Mouse (Mus musculus) MEL (cell line): ENCODE results near the gene Ndrg3. TPM values are rescaled to one million over a fixed set of nuclear protein-coding genes. Genes with fewer than 3 reads are reported as not detected.

Experiments used
- DNase-seq: peaks from one replicate; pipeline ENCODE4 v3.0.0; 2011; ENCODE audit warnings: low read depth, low spot score
- H3K27ac ChIP-seq: 2 replicates; pipeline ENCODE4 v1.5.1; 2012; ENCODE audit warnings: low read depth, mild to moderate bottlenecking, control low read depth, low read length, moderate library complexity; ENCODE audit not compliant: control insufficient read depth
- H3K27me3 ChIP-seq, 2 experiments: fragments of 150-350 bp in 1 of 2; sonication (generic) in 1 of 2; 2 replicates each; pipeline ENCODE4 v1.6.1; 2012; ENCODE audit warnings: low read length in 2 of 2, mild to moderate bottlenecking in 2 of 2, improper control_type of control experiment in 1 of 2, moderate library complexity in 1 of 2; ENCODE audit not compliant: insufficient read depth in 2 of 2, control insufficient read depth in 1 of 2
- H3K36me3 ChIP-seq, 2 experiments: 2 replicates each; pipeline ENCODE4 v1.6.1; 2012 to 2014; ENCODE audit warnings: low read length in 2 of 2, improper control_type of control experiment in 1 of 2, inconsistent platforms in 1 of 2, mild to moderate bottlenecking in 1 of 2; ENCODE audit not compliant: insufficient read depth in 2 of 2, control insufficient read depth in 1 of 2
- H3K4me1 ChIP-seq, 2 experiments: fragments of 150-350 bp in 1 of 2; sonication (generic) in 1 of 2; 2 replicates each; pipeline ENCODE4 v1.6.1; 2012; ENCODE audit warnings: low read length in 2 of 2, improper control_type of control experiment in 1 of 2, mild to moderate bottlenecking in 1 of 2; ENCODE audit not compliant: insufficient read depth in 2 of 2, control insufficient read depth in 1 of 2
- H3K4me3 ChIP-seq, 2 experiments: fragments of 150-350 bp in 1 of 2; sonication (generic) in 1 of 2; 2 replicates each; pipeline ENCODE4 v1.5.1; 2012; ENCODE audit warnings: low read depth in 2 of 2, low read length in 2 of 2, mild to moderate bottlenecking in 2 of 2, moderate library complexity in 2 of 2, control low read depth in 1 of 2, improper control_type of control experiment in 1 of 2; ENCODE audit not compliant: control insufficient read depth in 1 of 2, insufficient read depth in 1 of 2
- H3K79me2 ChIP-seq: 2 replicates; pipeline ENCODE4 v1.6.1; 2012; ENCODE audit warnings: mild to moderate bottlenecking, low read length, moderate library complexity; ENCODE audit not compliant: control insufficient read depth, poor library complexity, insufficient read depth
- H3K9ac ChIP-seq: 2 replicates; pipeline ENCODE4 v1.6.1; 2012; ENCODE audit warnings: low read depth, mild to moderate bottlenecking, control low read depth, low read length, moderate library complexity; ENCODE audit not compliant: control insufficient read depth, poor library complexity, severe bottlenecking
- H3K9me3 ChIP-seq: fragments of 150-350 bp; sonication (generic); replicated peaks from 2 replicates; pipeline ENCODE4 v1.6.1; 2012; ENCODE audit warnings: mild to moderate bottlenecking, low read length, improper control_type of control experiment, moderate library complexity; ENCODE audit not compliant: insufficient read depth
- BHLHE40 ChIP-seq: IDR thresholded peaks from 2 replicates; pipeline ENCODE4 v1.6.1; 2012; ENCODE audit warnings: low read depth, mild to moderate bottlenecking, inconsistent platforms, low read length, improper control_type of control experiment, borderline replicate concordance
- CHD1 ChIP-seq: IDR thresholded peaks from 2 replicates; pipeline ENCODE4 v1.6.1; 2012; ENCODE audit warnings: low read depth, mild to moderate bottlenecking, inconsistent platforms, low read length, improper control_type of control experiment
- CHD2 ChIP-seq: IDR thresholded peaks from 2 replicates; pipeline ENCODE4 v1.6.1; 2011; ENCODE audit warnings: low read length, improper control_type of control experiment
- EP300 ChIP-seq, 2 experiments: IDR thresholded peaks; 2 replicates each; pipeline ENCODE4 v1.6.1; 2011; ENCODE audit warnings: improper control_type of control experiment in 2 of 2, low read length in 2 of 2, low read depth in 1 of 2, mild to moderate bottlenecking in 1 of 2
- GABPA ChIP-seq: IDR thresholded peaks from 2 replicates; pipeline ENCODE4 v1.6.1; 2012; ENCODE audit warnings: low read depth, mild to moderate bottlenecking, inconsistent platforms, low read length, improper control_type of control experiment, moderate library complexity
- GATA1 ChIP-seq: IDR thresholded peaks from 2 replicates; pipeline ENCODE4 v1.6.1; 2011; ENCODE audit warnings: low read depth, low read length, improper control_type of control experiment
- HCFC1 ChIP-seq: IDR thresholded peaks from 2 replicates; pipeline ENCODE4 v1.6.1; 2012; ENCODE audit warnings: low read depth, mild to moderate bottlenecking, inconsistent platforms, low read length, improper control_type of control experiment, moderate library complexity
- KAT2A ChIP-seq: conservative IDR thresholded peaks from 2 replicates; pipeline ENCODE4 v1.6.1; 2012; ENCODE audit warnings: low read depth, low read length, improper control_type of control experiment, inconsistent platforms
- MAX ChIP-seq: IDR thresholded peaks from 2 replicates; pipeline ENCODE4 v1.6.1; 2011; ENCODE audit warnings: low read length, improper control_type of control experiment
- MYB ChIP-seq: IDR thresholded peaks from 2 replicates; pipeline ENCODE4 v1.6.1; 2011; ENCODE audit warnings: mild to moderate bottlenecking, low read depth, low read length, improper control_type of control experiment
- NELFE ChIP-seq: IDR thresholded peaks from 2 replicates; pipeline ENCODE4 v1.6.1; 2011; ENCODE audit warnings: low read depth, low read length, improper control_type of control experiment
- NRF1 ChIP-seq: IDR thresholded peaks from 2 replicates; pipeline ENCODE4 v1.6.1; 2014; ENCODE audit warnings: low read depth, mild to moderate bottlenecking, inconsistent platforms, low read length, improper control_type of control experiment, moderate library complexity; ENCODE audit not compliant: poor library complexity, insufficient read depth, severe bottlenecking
- POLR2A ChIP-seq, 2 experiments: IDR thresholded peaks; 2 replicates each; pipeline ENCODE4 v1.6.1; 2011 to 2012; ENCODE audit warnings: low read length in 2 of 2, mild to moderate bottlenecking in 2 of 2, control low read depth in 1 of 2, improper control_type of control experiment in 1 of 2, low read depth in 1 of 2, moderate library complexity in 1 of 2; ENCODE audit not compliant: control insufficient read depth in 1 of 2, insufficient read depth in 1 of 2, poor library complexity in 1 of 2
- POLR2AphosphoS2 ChIP-seq: IDR thresholded peaks from 2 replicates; pipeline ENCODE4 v1.6.1; 2011; ENCODE audit warnings: low read length, improper control_type of control experiment
- SIN3A ChIP-seq: IDR thresholded peaks from 2 replicates; pipeline ENCODE4 v1.6.1; 2012; ENCODE audit warnings: low read length, improper control_type of control experiment, inconsistent platforms
- SMC3 ChIP-seq: IDR thresholded peaks from 2 replicates; pipeline ENCODE4 v1.6.1; 2011; ENCODE audit warnings: low read depth, low read length, improper control_type of control experiment
- TAL1 ChIP-seq: IDR thresholded peaks from 2 replicates; pipeline ENCODE4 v1.6.1; 2012; ENCODE audit warnings: mild to moderate bottlenecking, inconsistent platforms, low read length, moderate library complexity, mixed read lengths
- USF1 ChIP-seq: IDR thresholded peaks from 2 replicates; pipeline ENCODE4 v1.6.1; 2014; ENCODE audit warnings: low read depth, mild to moderate bottlenecking, inconsistent platforms, low read length, improper control_type of control experiment, moderate library complexity
- USF2 ChIP-seq, 2 experiments: IDR thresholded peaks; 2 replicates each; pipeline ENCODE4 v1.6.1; 2011 to 2012; ENCODE audit warnings: improper control_type of control experiment in 2 of 2, low read length in 2 of 2, borderline replicate concordance in 1 of 2, inconsistent platforms in 1 of 2, low read depth in 1 of 2, mild to moderate bottlenecking in 1 of 2; ENCODE audit not compliant: insufficient read depth in 1 of 2
- ZC3H11A ChIP-seq: IDR thresholded peaks from 2 replicates; pipeline ENCODE4 v1.6.1; 2012; ENCODE audit warnings: low read depth, mild to moderate bottlenecking, inconsistent platforms, low read length, improper control_type of control experiment
- ZKSCAN1 ChIP-seq: IDR thresholded peaks from 2 replicates; pipeline ENCODE4 v1.6.1; 2012; ENCODE audit warnings: low read depth, mild to moderate bottlenecking, inconsistent platforms, low read length, improper control_type of control experiment, moderate library complexity
- ZMIZ1 ChIP-seq: IDR thresholded peaks from 2 replicates; pipeline ENCODE4 v1.6.1; 2012; ENCODE audit warnings: low read depth, mild to moderate bottlenecking, inconsistent platforms, low read length, improper control_type of control experiment, moderate library complexity
- ZNF384 ChIP-seq: IDR thresholded peaks from 2 replicates; pipeline ENCODE4 v1.6.1; 2012; ENCODE audit warnings: low read depth, mild to moderate bottlenecking, inconsistent platforms, low read length, improper control_type of control experiment
- polyA plus RNA-seq, 2 experiments: library from polyadenylated mRNA; stranded (reverse) in 1 of 2; unstranded in 1 of 2; fragments of >175 nt in 1 of 2; fragments of >200 nt in 1 of 2; gene quantifications; 2 replicates each; pipeline versions ENCODE4 v1.2.1 to v1.2.4; 2012; ENCODE audit warnings: low replicate concordance in 2 of 2, low read depth in 1 of 2; ENCODE audit not compliant: insufficient read length in 2 of 2, insufficient read depth in 1 of 2, missing spikeins in 1 of 2
- total RNA-seq: library from RNA; depleted of rRNA; stranded (reverse); fragments of 300-350 nt; gene quantifications from 2 replicates; pipeline ENCODE4 v1.2.3, GENCODE M21; 2012

Ndrg3 gene
- total and polyA plus RNA-seq, 3 experiments: 19.0 to 39.6 TPM; not detected in 1

DNA sequence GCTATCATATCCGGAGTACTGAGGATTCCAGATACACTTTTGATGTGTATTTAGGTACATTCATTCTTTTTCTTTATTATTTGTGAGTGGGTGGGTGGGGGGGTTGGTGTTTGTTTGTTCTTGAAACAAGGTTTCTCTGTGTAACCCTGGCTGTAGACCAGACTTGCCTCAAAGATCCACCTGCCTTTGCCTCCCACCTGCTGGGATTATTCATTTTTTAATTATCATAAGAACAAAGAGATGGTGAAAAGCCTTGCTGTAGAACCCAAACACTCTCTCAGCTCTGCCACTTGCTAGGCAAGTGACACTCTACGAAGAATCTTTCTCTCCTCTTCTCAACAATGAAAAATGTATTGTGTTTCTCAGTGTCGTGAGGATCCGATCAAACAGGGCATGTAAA lies 27.4 kb upstream of the Ndrg3 start (continued):
- TF ChIP-seq ZMIZ1 (no peak), ZNF384 (no peak)

DNA sequence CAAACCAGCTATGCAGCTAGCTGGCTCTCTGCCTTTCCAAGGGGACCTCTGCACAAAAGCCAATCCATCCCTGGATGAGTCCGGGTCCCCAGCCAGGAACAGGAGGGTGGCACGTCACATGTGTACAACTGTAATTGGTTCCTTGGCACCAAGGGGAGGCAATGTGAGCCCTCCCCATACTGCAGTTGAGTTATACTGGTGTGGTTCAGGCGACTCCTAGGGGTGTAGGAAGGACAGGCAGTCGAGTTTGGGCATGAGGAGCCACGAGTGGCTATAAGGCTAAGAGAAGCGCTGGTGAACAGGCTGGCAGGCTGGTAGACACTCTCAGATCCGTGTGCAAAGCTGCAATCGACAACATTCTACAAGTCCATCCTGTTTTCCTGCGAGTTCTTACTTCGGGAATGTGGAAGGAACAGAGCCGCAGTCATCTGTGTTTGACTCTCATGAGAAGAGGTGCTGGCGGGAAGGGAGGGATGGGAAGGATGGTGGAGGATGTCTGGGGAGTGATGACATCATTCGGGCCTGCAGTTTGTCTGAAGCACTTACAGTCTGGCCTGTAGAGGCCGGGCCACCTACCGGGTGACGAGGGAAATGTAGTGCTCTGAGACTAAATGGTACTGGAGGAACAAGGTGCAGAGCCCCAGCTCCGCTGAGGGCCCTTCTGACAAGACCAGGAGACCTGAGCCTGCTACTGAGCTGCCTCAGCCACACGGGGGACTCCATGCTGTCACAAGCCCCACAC lies 24.8 kb upstream of the Ndrg3 start:
- Histone ChIP-seq H3K27ac (no peak overlapping the region), H3K27me3 (no peaks in the 10 kb centered on the region), H3K4me1 (no peaks in the 10 kb centered on the region)

DNA sequence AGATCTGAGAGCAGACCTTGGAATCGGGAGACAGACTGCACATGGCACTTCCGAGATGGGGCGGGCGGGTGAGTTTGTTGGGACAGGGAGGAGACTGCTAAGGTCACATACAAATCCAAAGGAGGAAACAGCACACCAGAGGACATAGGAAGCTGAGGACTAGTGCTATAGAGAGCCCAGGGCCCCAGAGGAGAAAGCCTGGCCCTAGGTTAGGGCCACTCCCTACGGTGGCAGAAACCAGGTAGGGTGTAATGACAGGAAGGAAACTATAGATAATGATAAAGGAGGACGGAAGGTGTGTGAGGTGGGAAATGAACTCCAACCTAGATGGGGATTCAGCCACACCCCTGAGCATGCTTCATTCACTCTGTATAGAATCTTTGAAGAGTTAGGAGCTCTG lies 20.5 kb upstream of the Ndrg3 start:
- H3K27ac ChIP-seq: no peak overlapping the region
- TF ChIP-seq MYB: no peak
- no peak for TF ChIP-seq KAT2A
- no peak for TF ChIP-seq EP300 (IDR thresholded peaks at IDR 0.05; ENCODE audit: low read depth in 1 of 2, low read length in 2 of 2)
- no peak for TF ChIP-seq HCFC1
- TF ChIP-seq SMC3: no peak
- TF ChIP-seq ZKSCAN1: no peak
- TF ChIP-seq ZC3H11A: no peak
- no peak for TF ChIP-seq BHLHE40
- TF ChIP-seq NELFE: no peak
- no peak overlapping the region for H3K4me3 ChIP-seq
- DNase-seq: no peak
- H3K36me3 ChIP-seq: peaks cover 0 to 2% of the 10 kb centered on the region in 2 experiments; a peak in 1 of 4 replicates
- H3K4me1 ChIP-seq: peaks cover 3 to 11% of the 10 kb centered on the region in 2 experiments; a peak in 3 of 4 replicates
- no peaks in the 10 kb centered on the region for H3K27me3 ChIP-seq
- no peaks in the 10 kb centered on the region for H3K9me3 ChIP-seq
- H3K9ac ChIP-seq: no peak overlapping the region
- H3K79me2 ChIP-seq: no peaks in the 10 kb centered on the region; the same call in 1 of the 2 replicates

More for the DNA sequence above, 24.8 kb upstream of the Ndrg3 start:
- DNase-seq: no peak
- Histone ChIP-seq H3K79me2 (no peaks in the 10 kb centered on the region), H3K4me3 (no peak overlapping the region), H3K36me3 (no peaks in the 10 kb centered on the region), H3K9ac (no peak overlapping the region), H3K9me3 (no peaks in the 10 kb centered on the region)
- TF ChIP-seq POLR2AphosphoS2: no peak
- no peak for TF ChIP-seq SIN3A
- TF ChIP-seq POLR2A (IDR thresholded peaks at IDR 0.05; ENCODE audit: control insufficient read depth in 1 of 2, insufficient read depth in 1 of 2, low read depth in 1 of 2, low read length in 2 of 2, poor library complexity in 1 of 2): no peak
- no peak for TF ChIP-seq HCFC1
- TF ChIP-seq CHD2: no peak
- no peak for TF ChIP-seq NELFE
- TF ChIP-seq USF2 (IDR thresholded peaks at IDR 0.05; ENCODE audit: borderline replicate concordance in 1 of 2, insufficient read depth in 1 of 2, low read depth in 1 of 2, low read length in 2 of 2): no peak
- no peak for TF ChIP-seq GATA1
- no peak for TF ChIP-seq TAL1
- TF ChIP-seq ZMIZ1: no peak
- no peak for TF ChIP-seq NRF1
- TF ChIP-seq USF1: no peak
- TF ChIP-seq MAX: no peak
- no peak for TF ChIP-seq GABPA
- no peak for TF ChIP-seq SMC3
- no peak for TF ChIP-seq CHD1
- TF ChIP-seq MYB: no peak
- TF ChIP-seq EP300 (IDR thresholded peaks at IDR 0.05; ENCODE audit: low read depth in 1 of 2, low read length in 2 of 2): no peak
